Mouse (Mus musculus) lung, embryonic 14.5 days (tissue): Measurements from ENCODE around the gene Extl1. TPM values are rescaled to one million over a fixed set of nuclear protein-coding genes. Genes with fewer than 3 reads are reported as not detected.
A peak's percentile ranks its signal among the peaks of the same experiment; 100 is the strongest.

Source experiments
- ATAC-seq: fragments of 200-750 bp; cut with Nextera tagmentation; 2 replicates; pipeline ENCODE4 v1.8.0; 2017; ENCODE audit warnings: mild to moderate bottlenecking, moderate TSS enrichment, moderate library complexity; ENCODE audit not compliant: insufficient read depth
- DNase-seq: peaks from one replicate; pipeline ENCODE4 v3.0.0-alpha.2; 2015
- H3K27ac ChIP-seq: fragments of 300-500 bp; sonication (generic); 2 replicates; pipeline ENCODE4 v1.5.1; 2014; ENCODE audit warnings: low read depth, mild to moderate bottlenecking, moderate library complexity
- H3K27me3 ChIP-seq: fragments of 300-500 bp; sonication (generic); 2 replicates; pipeline ENCODE4 v1.6.1; 2014; ENCODE audit warnings: low read length, control low read depth; ENCODE audit not compliant: insufficient read depth
- H3K36me3 ChIP-seq: fragments of 300-500 bp; sonication (generic); 2 replicates; pipeline ENCODE4 v1.6.1; 2014; ENCODE audit warnings: control low read depth; ENCODE audit not compliant: insufficient read depth
- H3K4me1 ChIP-seq: fragments of 300-500 bp; sonication (generic); 2 replicates; pipeline ENCODE4 v1.6.1; 2014; ENCODE audit warnings: antibody characterized with exemption, control low read depth; ENCODE audit not compliant: insufficient read depth
- H3K4me2 ChIP-seq: fragments of 300-500 bp; sonication (generic); 2 replicates; pipeline ENCODE4 v1.6.1; 2014; ENCODE audit warnings: mild to moderate bottlenecking
- H3K4me3 ChIP-seq: fragments of 300-500 bp; sonication (generic); 2 replicates; pipeline ENCODE4 v1.5.1; 2014; ENCODE audit warnings: low read depth, low read length
- H3K9ac ChIP-seq: fragments of 300-500 bp; sonication (generic); 2 replicates; pipeline ENCODE4 v1.6.1; 2014
- H3K9me3 ChIP-seq: fragments of 300-500 bp; sonication (generic); 2 replicates; pipeline ENCODE4 v1.6.1; 2016; ENCODE audit warnings: low read depth, low read length, control low read depth
- CTCF ChIP-seq: IDR thresholded peaks from 2 replicates; pipeline ENCODE4 v1.5.1; 2016; ENCODE audit warnings: antibody characterized with exemption, low read depth
- WGBS: fragments of 180-500 bp; shearing (Covaris S2); extraction: QIAGEN DNeasy Blood & Tissue Kit; methylation state at CpG from one replicate; pipeline ENCODE4 v1.1.7; 2014; 5-methylcytosine and 5-hydroxymethylcytosine counted together
- polyA plus RNA-seq: library from polyadenylated mRNA; unstranded; fragments of >200 nt; fragmentation: Nextera tagmentation; extraction: Ambion mirVana; gene quantifications from 2 replicates; pipeline ENCODE4 v1.2.1, GENCODE M21; 2014

Gene Extl1
- polyA plus RNA-seq, 1 experiment from 2014 or later, result 3.7 TPM

DNA sequence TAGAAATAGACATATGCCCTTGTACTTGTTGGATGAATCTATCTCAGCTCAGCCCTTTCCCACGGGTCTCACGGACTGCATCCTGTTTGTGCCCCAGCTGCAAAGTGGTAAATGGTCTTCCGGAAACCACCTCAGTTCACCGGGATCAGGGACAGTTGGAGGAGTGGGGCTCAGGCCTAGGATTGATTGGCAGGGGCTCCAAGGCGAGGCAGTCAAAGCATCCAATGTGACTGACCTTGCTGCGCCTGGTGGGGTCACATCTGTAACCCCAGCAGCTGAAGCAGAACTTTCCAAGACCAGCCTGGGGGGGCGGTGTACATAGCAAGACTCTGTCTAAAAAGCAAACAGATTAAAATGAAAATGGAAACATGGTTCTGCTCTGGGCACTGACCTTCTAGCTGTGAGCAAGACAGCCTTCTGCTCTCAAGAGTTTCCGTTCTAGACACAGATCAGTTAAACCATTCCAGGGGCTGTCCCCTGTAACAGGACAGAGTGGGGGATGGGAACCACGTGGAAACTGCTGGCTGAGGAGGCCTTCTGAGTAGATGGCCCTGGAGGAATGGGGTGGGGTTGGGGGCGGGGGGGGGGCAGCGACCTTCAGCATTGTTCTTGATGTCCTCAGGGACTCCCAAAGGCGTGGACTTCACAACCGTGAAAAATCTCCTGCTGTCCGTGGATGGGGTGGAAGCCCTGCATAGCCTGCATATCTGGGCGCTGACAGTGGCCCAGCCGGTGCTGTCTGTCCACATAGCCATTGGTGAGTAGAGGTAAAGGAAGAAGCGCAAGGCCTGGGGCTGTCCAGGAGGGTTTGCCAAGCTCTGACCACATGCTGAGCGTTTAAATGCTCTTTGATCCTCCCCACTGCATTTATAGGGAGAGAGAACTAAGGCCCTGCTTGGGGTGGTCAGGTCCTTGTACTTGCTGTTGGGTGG lies 32.1 kb downstream of the Extl1 start:
- Histone ChIP-seq H3K27ac (no peak overlapping the region), H3K4me3 (no peak overlapping the region), H3K36me3 (no peaks in the 10 kb centered on the region), H3K4me1 (no peaks in the 10 kb centered on the region), H3K27me3 (no peaks in the 10 kb centered on the region), H3K4me2 (no peak overlapping the region), H3K9ac (no peak overlapping the region; the same call in 1 of the 2 replicates), H3K9me3 (no peaks in the 10 kb centered on the region)
- ATAC-seq (no peak), DNase-seq (peak; percentile 42)
- 42% methylated on average over 18 of the region's 18 CpGs for WGBS
- TF ChIP-seq CTCF, result no peak

DNA sequence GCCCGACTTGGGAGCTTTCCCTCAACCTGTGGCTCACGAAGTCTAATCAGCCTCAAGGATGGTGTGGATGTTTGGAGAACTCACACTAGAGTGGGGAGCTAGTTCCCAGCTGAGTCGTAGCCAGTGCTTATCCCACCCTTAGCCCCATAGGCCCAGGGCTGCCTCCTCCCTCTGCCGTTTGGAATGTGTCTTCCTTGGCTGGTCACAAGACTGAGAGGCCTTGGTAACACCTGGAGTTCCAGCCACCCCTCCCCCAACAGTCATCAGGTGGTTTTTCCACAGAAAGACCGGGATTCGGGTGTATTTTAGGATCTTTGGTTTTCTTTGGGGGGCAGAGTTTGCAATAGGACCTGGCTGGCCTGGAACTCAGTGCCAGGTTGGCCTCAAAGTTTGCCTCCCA lies 33.0 kb downstream of the Extl1 start:
- ATAC-seq (no peak), DNase-seq (no peak)
- H3K9me3 ChIP-seq, result no peaks in the 10 kb centered on the region
- no peaks in the 10 kb centered on the region for H3K4me1 ChIP-seq
- no peak overlapping the region for H3K9ac ChIP-seq
- TF ChIP-seq CTCF, result no peak
- peaks cover 3% of the 10 kb centered on the region; the same call in 1 of the 2 replicates for H3K27me3 ChIP-seq
- H3K27ac ChIP-seq, result no peak overlapping the region
- 77% methylated on average over 6 of the region's 6 CpGs for WGBS
- no peak overlapping the region for H3K4me2 ChIP-seq
- no peak overlapping the region for H3K4me3 ChIP-seq
- H3K36me3 ChIP-seq, result no peaks in the 10 kb centered on the region

DNA sequence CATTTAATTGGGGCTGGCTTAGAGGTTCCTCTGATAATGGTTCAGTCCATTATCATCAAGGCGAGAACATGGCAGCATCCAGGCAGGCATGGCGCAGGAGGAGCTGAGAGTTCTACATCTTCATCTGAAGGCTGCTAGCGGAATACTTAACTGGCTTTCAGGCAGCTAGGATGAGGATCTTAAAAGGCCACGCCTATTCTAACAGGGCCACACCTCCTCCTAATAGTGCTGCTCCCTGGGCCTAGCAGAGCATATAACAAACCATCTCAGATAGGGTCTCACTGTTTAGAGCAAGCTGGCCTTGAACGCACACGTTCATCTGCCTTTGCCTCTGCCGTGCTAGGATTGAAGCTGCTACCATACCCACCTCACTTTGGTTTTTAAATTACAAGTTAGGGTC lies 33.8 kb downstream of the Extl1 start:
- no peak for TF ChIP-seq CTCF
- Histone ChIP-seq H3K27ac (no peak overlapping the region), H3K4me1 (no peaks in the 10 kb centered on the region), H3K4me2 (no peak overlapping the region), H3K9me3 (no peaks in the 10 kb centered on the region), H3K9ac (no peak overlapping the region), H3K4me3 (no peak overlapping the region), H3K27me3 (peaks cover 8% of the 10 kb centered on the region; the same call in 1 of the 2 replicates), H3K36me3 (no peaks in the 10 kb centered on the region)
- no peak for ATAC-seq
- no peak for DNase-seq
- WGBS, result 88% methylated on average over 7 of the region's 7 CpGs

DNA sequence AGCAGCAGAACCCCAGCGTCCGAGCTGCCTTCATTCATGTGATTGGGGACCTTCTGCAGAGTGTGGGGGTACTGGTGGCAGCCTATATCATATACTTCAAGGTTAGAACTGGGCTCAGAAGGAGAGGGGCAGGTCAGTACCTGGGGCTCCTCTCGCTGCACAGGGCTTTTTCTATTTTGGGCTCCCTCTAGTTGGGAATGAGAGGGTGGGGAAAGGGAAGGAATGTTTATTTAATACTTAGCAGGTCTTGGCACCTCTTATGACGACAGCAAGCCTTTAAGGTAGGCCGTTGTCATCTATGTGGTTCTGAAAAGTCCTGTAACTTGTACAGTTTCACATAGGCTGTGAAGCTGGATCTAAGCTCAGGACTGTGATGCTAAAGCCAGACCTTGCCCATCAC lies 35.1 kb downstream of the Extl1 start:
- no peak for DNase-seq
- Histone ChIP-seq H3K9me3 (no peaks in the 10 kb centered on the region), H3K27me3 (peaks cover 19% of the 10 kb centered on the region), H3K36me3 (no peaks in the 10 kb centered on the region), H3K9ac (no peak overlapping the region), H3K4me1 (no peaks in the 10 kb centered on the region), H3K4me2 (no peak overlapping the region), H3K27ac (no peak overlapping the region), H3K4me3 (no peak overlapping the region)
- TF ChIP-seq CTCF, result no peak
- no peak for ATAC-seq
- WGBS, result 61% methylated on average over 5 of the region's 5 CpGs

DNA sequence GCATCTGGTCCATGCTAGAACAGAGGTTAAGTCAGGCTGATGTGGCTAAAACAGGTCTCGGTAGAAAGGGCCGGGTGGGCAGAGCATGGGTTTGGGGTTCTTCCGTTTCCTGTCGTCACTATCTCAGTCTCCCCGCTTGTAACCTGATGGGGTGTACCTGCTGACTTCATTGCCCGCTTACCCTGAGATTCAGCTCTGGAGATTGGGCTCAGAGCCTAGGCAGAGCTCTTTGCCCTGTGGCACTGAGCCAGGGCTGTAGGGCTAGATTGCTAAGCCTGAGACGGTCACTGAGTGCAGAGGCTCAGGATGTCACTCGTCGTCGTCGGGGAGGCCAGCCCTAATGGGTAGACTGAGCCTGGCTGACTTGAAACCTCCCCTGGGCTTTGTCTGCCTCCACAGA lies 35.6 kb downstream of the Extl1 start:
- no peak overlapping the region for H3K27ac ChIP-seq
- H3K36me3 ChIP-seq, result no peaks in the 10 kb centered on the region
- no peaks in the 10 kb centered on the region for H3K4me1 ChIP-seq
- 67% methylated on average over 11 of the region's 11 CpGs for WGBS
- H3K9ac ChIP-seq, result no peak overlapping the region
- H3K9me3 ChIP-seq, result no peaks in the 10 kb centered on the region
- peaks cover 24% of the 10 kb centered on the region for H3K27me3 ChIP-seq
- no peak overlapping the region for H3K4me2 ChIP-seq
- TF ChIP-seq CTCF, result no peak
- ATAC-seq, result no peak
- no peak overlapping the region for H3K4me3 ChIP-seq
- no peak for DNase-seq

DNA sequence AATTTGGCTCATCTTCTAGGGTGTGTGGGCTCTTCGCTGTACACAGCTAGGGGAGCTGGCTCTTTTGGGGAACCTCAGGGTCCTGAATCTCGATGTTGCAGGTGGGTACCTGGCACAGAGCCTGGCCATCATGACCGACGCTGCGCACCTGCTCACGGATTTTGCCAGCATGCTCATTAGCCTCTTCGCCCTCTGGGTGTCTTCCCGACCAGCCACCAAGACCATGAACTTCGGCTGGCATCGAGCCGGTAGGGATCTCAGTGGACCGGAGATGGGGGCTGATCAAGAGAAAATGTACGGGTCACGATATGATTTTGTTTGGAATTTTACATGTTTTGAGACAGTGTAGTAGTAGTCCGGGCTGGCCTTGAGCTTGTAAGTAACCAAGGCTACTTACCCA lies 37.8 kb downstream of the Extl1 start:
- 88% methylated on average over 15 of the region's 15 CpGs for WGBS

DNA sequence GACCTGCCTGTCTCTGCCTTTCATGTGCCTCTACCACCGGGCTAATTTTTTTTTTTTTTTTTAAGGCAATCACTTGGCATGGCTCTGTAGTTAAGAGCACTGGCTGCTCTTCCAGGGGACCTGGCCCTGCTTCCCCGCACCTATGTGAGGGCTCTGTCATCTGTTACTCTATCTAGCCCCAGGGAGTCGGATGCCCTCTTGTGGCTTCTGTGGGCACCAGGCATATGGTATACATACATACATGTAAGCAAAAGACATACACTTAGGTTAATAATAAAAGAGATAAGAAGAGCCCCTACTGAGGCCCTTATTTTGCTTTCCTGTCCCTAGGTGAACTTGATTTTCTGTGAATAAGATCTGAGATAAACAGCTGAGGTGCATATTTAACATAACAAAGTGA lies 39.0 kb downstream of the Extl1 start:
- no peak overlapping the region for H3K27ac ChIP-seq
- WGBS, result 37% methylated on average over 3 of the region's 3 CpGs
- H3K9ac ChIP-seq, result no peak overlapping the region
- H3K4me2 ChIP-seq, result no peak overlapping the region
- H3K4me1 ChIP-seq, result no peaks in the 10 kb centered on the region
- H3K4me3 ChIP-seq, result no peak overlapping the region
- ATAC-seq (no peak), DNase-seq (no peak)
- H3K9me3 ChIP-seq, result no peaks in the 10 kb centered on the region
- TF ChIP-seq CTCF, result no peak
- no peaks in the 10 kb centered on the region for H3K36me3 ChIP-seq
- peaks cover 42% of the 10 kb centered on the region for H3K27me3 ChIP-seq

More for the DNA sequence above, 37.8 kb downstream of the Extl1 start:
- Histone ChIP-seq H3K9ac (no peak overlapping the region), H3K9me3 (no peaks in the 10 kb centered on the region), H3K36me3 (no peaks in the 10 kb centered on the region), H3K4me2 (no peak overlapping the region), H3K4me3 (no peak overlapping the region), H3K27me3 (peaks cover 40% of the 10 kb centered on the region), H3K4me1 (no peaks in the 10 kb centered on the region), H3K27ac (no peak overlapping the region)
- DNase-seq (no peak), ATAC-seq (no peak)
- TF ChIP-seq CTCF, result no peak
